Mouse (Mus musculus): ENCODE measurements around the gene Mfsd4b5.

GRCm38 (mm10) chr10:39974982-39975381, 11.5 kb downstream of the Mfsd4b5 start:
- TF ChIP-seq CTCF (IDR thresholded peaks at IDR 0.05; ENCODE audit: control insufficient read depth, insufficient read depth, low read length) (no peak), POLR2A (IDR thresholded peaks at IDR 0.05; ENCODE audit: borderline replicate concordance, control insufficient read depth, low read depth, low read length) (no peak)
